Mouse (Mus musculus): ENCODE data around the gene Gm43738. TPM values are rescaled to one million over a fixed set of nuclear protein-coding genes. Genes with fewer than 3 reads are reported as not detected.
"Not testable (repeated sequence)": the region's sequence is repeated elsewhere in the genome, so short reads cannot be mapped to it uniquely, and the experiment has no call there.

The Gm43738 gene
- polyA plus RNA-seq, 1 experiment from 2014 or later: not detected

- H3K27ac ChIP-seq (replicated peaks): no peak overlapping the region
- no peaks in the 10 kb centered on the region for H3K9me3 ChIP-seq
- H3K4me1 ChIP-seq: peaks cover 48% of the 10 kb centered on the region
- ATAC-seq (ENCODE audit: extremely low read depth, insufficient number of reproducible peaks, low FRiP score, low TSS enrichment): no peak
- peaks cover 19% of the 10 kb centered on the region for H3K36me3 ChIP-seq
- H3K4me2 ChIP-seq: peak overlapping the region; percentile 61
- H3K27me3 ChIP-seq (replicated peaks): peaks cover 27% of the 10 kb centered on the region
- WGBS: 23% methylated on average over 21 of the region's 21 CpGs
- H3K9ac ChIP-seq: peak overlapping the region; percentile 61; the same call in 1 of the 2 replicates
- peak overlapping the region; percentile 32 for H3K4me3 ChIP-seq
These were observed 13.4 kb downstream of the Gm43738 start for GRCm38 (mm10) chr3:89087338-89088110.

DNA sequence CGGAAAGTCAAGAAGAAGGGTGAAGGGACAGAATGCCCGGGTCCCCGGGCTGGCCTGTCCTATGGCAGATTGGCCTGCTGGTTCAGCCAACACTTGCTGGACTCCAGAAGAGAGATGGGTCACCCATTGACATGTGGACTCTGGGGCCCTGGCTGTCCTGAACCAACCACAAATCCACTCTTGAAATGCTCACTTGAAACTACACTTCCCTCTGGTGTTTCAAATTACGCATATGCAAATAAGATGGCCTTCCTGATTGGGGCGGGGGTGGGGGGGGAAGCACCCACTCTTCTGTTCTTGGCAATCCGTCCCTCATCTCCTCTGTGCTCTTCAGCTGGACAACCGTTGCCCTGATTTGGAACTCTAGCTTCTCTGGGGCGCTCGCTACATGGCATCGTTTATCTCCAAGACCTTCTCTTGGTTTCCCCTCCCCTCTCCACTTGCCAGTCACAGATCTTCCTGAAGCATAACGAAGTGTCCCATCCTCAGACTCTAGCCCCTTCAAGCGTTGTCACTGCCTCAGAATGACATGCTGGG lies 16.2 kb downstream of the Gm43738 start:
- Histone ChIP-seq H3K4me3 (no peak overlapping the region), H3K4me2 (no peak overlapping the region), H3K9me3 (no peaks in the 10 kb centered on the region), H3K36me3 (peaks cover 40% of the 10 kb centered on the region), H3K4me1 (peaks cover 32% of the 10 kb centered on the region), H3K9ac (no peak overlapping the region), H3K27me3 (replicated peaks) (peaks cover 11% of the 10 kb centered on the region), H3K27ac (replicated peaks) (no peak overlapping the region)
- WGBS: 78% methylated on average over 12 of the region's 12 CpGs
- ATAC-seq (ENCODE audit: extremely low read depth, insufficient number of reproducible peaks, low FRiP score, low TSS enrichment): no peak

GRCm38 (mm10) chr3:89084133-89084532 lies 16.8 kb downstream of the Gm43738 start:
- Histone ChIP-seq H3K27ac (replicated peaks) (no peak overlapping the region), H3K4me3 (no peak overlapping the region), H3K27me3 (replicated peaks) (peaks cover 10% of the 10 kb centered on the region), H3K36me3 (peaks cover 46% of the 10 kb centered on the region), H3K9ac (no peak overlapping the region), H3K4me1 (peaks cover 28% of the 10 kb centered on the region), H3K9me3 (no peaks in the 10 kb centered on the region), H3K4me2 (no peak overlapping the region)
- ATAC-seq (ENCODE audit: extremely low read depth, insufficient number of reproducible peaks, low FRiP score, low TSS enrichment): no peak
- WGBS: 76% methylated on average over 2 of the region's 2 CpGs

DNA sequence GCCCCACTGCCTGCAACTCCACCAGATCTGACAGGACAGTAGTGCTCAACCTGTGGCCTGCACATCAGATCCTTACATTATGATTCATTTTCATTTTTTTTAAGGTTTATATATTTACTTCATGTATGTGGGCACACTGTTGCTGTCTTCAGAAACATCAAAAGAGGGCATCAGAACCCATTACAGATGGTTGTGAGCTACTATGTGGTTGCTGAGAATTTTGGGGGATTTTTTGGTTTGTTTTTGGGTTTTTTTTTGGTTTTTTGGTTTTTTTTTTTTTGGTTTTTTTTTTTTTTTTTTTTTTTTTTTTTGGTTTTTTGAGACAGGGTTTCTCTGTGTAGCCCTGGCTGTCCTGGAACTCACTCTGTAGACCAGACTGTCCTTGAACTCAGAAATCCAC lies 18.6 kb downstream of the Gm43738 start:
- not testable (repeated sequence) for ATAC-seq (ENCODE audit: extremely low read depth, insufficient number of reproducible peaks, low FRiP score, low TSS enrichment); H3K9ac ChIP-seq; H3K27me3 ChIP-seq (replicated peaks)

DNA sequence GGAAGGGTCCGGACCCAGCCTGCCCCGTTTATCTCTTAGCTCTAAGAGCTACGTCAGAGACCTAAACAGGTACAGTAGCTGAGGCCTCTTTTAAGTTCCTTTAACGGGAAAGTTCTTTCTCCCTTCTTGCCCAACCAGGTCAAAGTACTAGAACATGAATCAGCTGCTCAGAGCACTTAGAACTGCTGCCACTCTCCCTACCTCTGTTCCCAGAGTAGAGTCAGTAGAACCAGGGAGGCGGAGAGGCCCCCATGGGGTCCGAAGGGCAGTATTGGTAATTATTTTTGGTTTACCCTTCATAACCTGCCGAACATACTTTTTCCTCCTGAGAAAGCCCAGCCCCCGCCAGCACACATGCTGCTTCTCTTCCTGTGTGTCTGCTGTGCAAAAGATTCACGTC lies 23.5 kb downstream of the Gm43738 start:
- peaks cover 92% of the 10 kb centered on the region for H3K36me3 ChIP-seq
- no peak overlapping the region for H3K4me3 ChIP-seq
- no peak overlapping the region for H3K4me2 ChIP-seq
- no peaks in the 10 kb centered on the region for H3K4me1 ChIP-seq
- no peak overlapping the region for H3K9ac ChIP-seq
- H3K27ac ChIP-seq (replicated peaks): no peak overlapping the region
- no peak for ATAC-seq (ENCODE audit: extremely low read depth, insufficient number of reproducible peaks, low FRiP score, low TSS enrichment)
- 87% methylated on average over 9 of the region's 9 CpGs for WGBS
- no peaks in the 10 kb centered on the region for H3K9me3 ChIP-seq
- no peaks in the 10 kb centered on the region for H3K27me3 ChIP-seq (replicated peaks)

More for the DNA sequence above, 18.6 kb downstream of the Gm43738 start:
- not testable (repeated sequence) for H3K27ac ChIP-seq (replicated peaks); H3K4me3 ChIP-seq; H3K4me2 ChIP-seq; H3K9me3 ChIP-seq
- peaks cover 63% of the 10 kb centered on the region for H3K36me3 ChIP-seq
- peaks cover 11% of the 10 kb centered on the region for H3K4me1 ChIP-seq

DNA sequence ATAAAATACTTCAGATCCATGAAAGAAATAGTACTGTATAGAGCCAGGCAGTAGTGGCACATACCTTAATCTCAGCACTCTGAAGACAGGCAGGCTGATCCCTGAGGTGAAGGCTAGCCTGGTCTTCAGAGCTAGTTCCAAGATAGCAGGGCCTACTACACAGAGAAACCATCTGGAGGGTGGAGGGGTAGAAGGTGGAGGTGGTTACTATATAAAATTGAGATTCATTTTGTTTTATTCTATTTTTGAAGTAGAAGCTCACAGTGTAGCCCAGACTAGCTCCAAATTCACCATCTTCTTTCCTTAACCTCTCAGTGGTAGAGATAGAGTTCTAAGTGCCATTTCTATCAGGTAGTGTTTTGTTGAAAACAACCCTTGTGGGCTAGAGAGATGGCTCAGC lies 33.6 kb downstream of the Gm43738 start:
- H3K4me3 ChIP-seq: no peak overlapping the region
- no peak overlapping the region for H3K4me2 ChIP-seq
- peaks cover 97% of the 10 kb centered on the region for H3K36me3 ChIP-seq
- no peaks in the 10 kb centered on the region for H3K4me1 ChIP-seq
- H3K9me3 ChIP-seq: no peaks in the 10 kb centered on the region
- H3K9ac ChIP-seq: no peak overlapping the region
- no peak overlapping the region for H3K27ac ChIP-seq (replicated peaks)
- ATAC-seq (ENCODE audit: extremely low read depth, insufficient number of reproducible peaks, low FRiP score, low TSS enrichment): no peak
- H3K27me3 ChIP-seq (replicated peaks): no peaks in the 10 kb centered on the region

GRCm38 (mm10) chr3:89061696-89062095 lies 39.2 kb downstream of the Gm43738 start:
- Histone ChIP-seq H3K4me1 (no peaks in the 10 kb centered on the region), H3K4me2 (no peak overlapping the region), H3K4me3 (no peak overlapping the region), H3K36me3 (peaks cover 96% of the 10 kb centered on the region), H3K27ac (replicated peaks) (no peak overlapping the region), H3K9me3 (no peaks in the 10 kb centered on the region), H3K27me3 (replicated peaks) (no peaks in the 10 kb centered on the region), H3K9ac (no peak overlapping the region)
- 78% methylated on average over 3 of the region's 3 CpGs for WGBS
- no peak for ATAC-seq (ENCODE audit: extremely low read depth, insufficient number of reproducible peaks, low FRiP score, low TSS enrichment)

- no peak overlapping the region for H3K27ac ChIP-seq (replicated peaks)
- no peaks in the 10 kb centered on the region for H3K9me3 ChIP-seq
- H3K4me3 ChIP-seq: no peak overlapping the region
- no peak overlapping the region for H3K9ac ChIP-seq
- no peaks in the 10 kb centered on the region for H3K4me1 ChIP-seq
- H3K4me2 ChIP-seq: no peak overlapping the region
- WGBS: 90% methylated on average over 3 of the region's 3 CpGs
- ATAC-seq (ENCODE audit: extremely low read depth, insufficient number of reproducible peaks, low FRiP score, low TSS enrichment): no peak
- peaks cover 98% of the 10 kb centered on the region for H3K36me3 ChIP-seq
- no peaks in the 10 kb centered on the region for H3K27me3 ChIP-seq (replicated peaks)
These were observed 42.1 kb downstream of the Gm43738 start for GRCm38 (mm10) chr3:89058783-89059182.

GRCm38 (mm10) chr3:89058361-89058760 lies 42.5 kb downstream of the Gm43738 start:
- Histone ChIP-seq H3K27ac (replicated peaks) (no peak overlapping the region), H3K9ac (no peak overlapping the region), H3K4me2 (no peak overlapping the region), H3K36me3 (peaks cover 96% of the 10 kb centered on the region), H3K4me3 (no peak overlapping the region), H3K4me1 (peaks cover 2% of the 10 kb centered on the region; the same call in 1 of the 2 replicates), H3K9me3 (no peaks in the 10 kb centered on the region), H3K27me3 (replicated peaks) (no peaks in the 10 kb centered on the region)
- 94% methylated on average over 9 of the region's 9 CpGs for WGBS
- ATAC-seq (ENCODE audit: extremely low read depth, insufficient number of reproducible peaks, low FRiP score, low TSS enrichment): no peak

- Histone ChIP-seq H3K9me3 (no peaks in the 10 kb centered on the region), H3K27me3 (replicated peaks) (no peaks in the 10 kb centered on the region), H3K27ac (replicated peaks) (no peak overlapping the region), H3K36me3 (peaks cover 90% of the 10 kb centered on the region), H3K4me3 (no peak overlapping the region), H3K4me2 (no peak overlapping the region), H3K9ac (no peak overlapping the region), H3K4me1 (no peaks in the 10 kb centered on the region)
- WGBS: 97% methylated on average over 4 of the region's 4 CpGs
- no peak for ATAC-seq (ENCODE audit: extremely low read depth, insufficient number of reproducible peaks, low FRiP score, low TSS enrichment)
These were observed 57.5 kb downstream of the Gm43738 start for GRCm38 (mm10) chr3:89043359-89043758.
